Mouse (Mus musculus) midbrain, embryonic 12.5 days (tissue): ENCODE data around the gene Cog8. TPM values are rescaled to one million over a fixed set of nuclear protein-coding genes. Genes with fewer than 3 reads are reported as not detected.
"Not testable (repeated sequence)": the region's sequence is repeated elsewhere in the genome, so short reads cannot be mapped to it uniquely, and the experiment has no call there.

ENCODE experiments used
- ATAC-seq: fragments of 200-750 bp; cut with Nextera tagmentation; 2 replicates; pipeline ENCODE4 v1.8.0; 2017; ENCODE audit warnings: low read depth, moderate TSS enrichment, moderate library complexity; ENCODE audit not compliant: low FRiP score
- H3K27ac ChIP-seq: fragments of 300-500 bp; sonication (generic); replicated peaks from 2 replicates; pipeline ENCODE4 v1.5.1; 2016; ENCODE audit warnings: mild to moderate bottlenecking
- H3K27me3 ChIP-seq: fragments of 300-500 bp; sonication (generic); 2 replicates; pipeline ENCODE4 v1.6.1; 2016; ENCODE audit warnings: mild to moderate bottlenecking
- H3K36me3 ChIP-seq: fragments of 300-500 bp; sonication (generic); 2 replicates; pipeline ENCODE4 v1.6.1; 2016
- H3K4me1 ChIP-seq: fragments of 300-500 bp; sonication (generic); 2 replicates; pipeline ENCODE4 v1.6.1; 2016
- H3K4me2 ChIP-seq: fragments of 300-500 bp; sonication (generic); replicated peaks from 2 replicates; pipeline ENCODE4 v1.6.1; 2016; ENCODE audit warnings: mild to moderate bottlenecking, moderate library complexity
- H3K4me3 ChIP-seq: fragments of 300-500 bp; sonication (generic); 2 replicates; pipeline ENCODE4 v1.5.1; 2016; ENCODE audit warnings: mild to moderate bottlenecking
- H3K9ac ChIP-seq: fragments of 300-500 bp; sonication (generic); replicated peaks from 2 replicates; pipeline ENCODE4 v1.6.1; 2016; ENCODE audit warnings: mild to moderate bottlenecking, moderate library complexity
- H3K9me3 ChIP-seq: fragments of 300-500 bp; sonication (generic); 2 replicates; pipeline ENCODE4 v1.6.1; 2016; ENCODE audit warnings: mild to moderate bottlenecking
- whole genome bisulfite sequencing: fragments of 180-500 bp; shearing (Covaris S2); methylation state at CpG from one replicate; pipeline ENCODE4 v1.1.7; 2016; 5-methylcytosine and 5-hydroxymethylcytosine counted together
- polyA plus RNA-seq: library from polyadenylated mRNA; unstranded; fragments of >200 nt; fragmentation: Nextera tagmentation; extraction: Ambion mirVana; gene quantifications from 2 replicates; pipeline ENCODE4 v1.2.1, GENCODE M21; 2016

The Cog8 gene
- polyA plus RNA-seq, 1 experiment from 2014 or later, result 47.7 TPM

- 92% methylated on average over 2 of the region's 2 CpGs for WGBS
- H3K4me2 ChIP-seq, H3K9me3 ChIP-seq, H3K27me3 ChIP-seq, ATAC-seq, H3K9ac ChIP-seq, H3K27ac ChIP-seq, H3K4me3 ChIP-seq: not testable (repeated sequence)
- peaks cover 16% of the 10 kb centered on the region for H3K36me3 ChIP-seq
- H3K4me1 ChIP-seq, result peaks cover 16% of the 10 kb centered on the region
These were observed 22.9 kb downstream of the Cog8 start for GRCm38 (mm10) chr8:107033609-107034008.

- Histone ChIP-seq H3K9ac (peak overlapping the region; percentile 98), H3K4me1 (peaks cover 16% of the 10 kb centered on the region), H3K9me3 (no peaks in the 10 kb centered on the region), H3K4me3 (peak overlapping the region; percentile 99), H3K36me3 (peaks cover 4% of the 10 kb centered on the region; the same call in 1 of the 2 replicates), H3K4me2 (peak overlapping the region; percentile 70), H3K27me3 (no peaks in the 10 kb centered on the region), H3K27ac (peak overlapping the region; percentile 76)
- no peak; the same call in 1 of the 2 replicates for ATAC-seq
- under 1% methylated on average over 40 of the region's 40 CpGs for WGBS
These were observed 24.9 kb downstream of the Cog8 start for GRCm38 (mm10) chr8:107031577-107032090.

- peak within 1 kb of the TSS; percentile 99 for H3K4me3 ChIP-seq
- H3K4me1 ChIP-seq, result peaks cover 16% of the 10 kb centered on the region
- peak within 1 kb of the TSS; percentile 76 for H3K27ac ChIP-seq
- no peaks in the 10 kb centered on the region for H3K36me3 ChIP-seq
- 4% methylated on average over 64 of the region's 66 CpGs for WGBS
- no peaks in the 10 kb centered on the region for H3K27me3 ChIP-seq
- no peaks in the 10 kb centered on the region for H3K9me3 ChIP-seq
- peak within 1 kb of the TSS; percentile 70 for H3K4me2 ChIP-seq
- ATAC-seq, result peak; percentile 94
- peak within 1 kb of the TSS; percentile 98 for H3K9ac ChIP-seq
These were observed 25.6 kb downstream of the Cog8 start, which contains the start of gene Vps4a for GRCm38 (mm10) chr8:107030650-107031576. Gene Vps4a, plus strand, starts transcription at chr8:107031222.

GRCm38 (mm10) chr8:107030058-107030457, 26.4 kb downstream of the Cog8 start:
- no peak overlapping the region for H3K4me3 ChIP-seq
- no peak overlapping the region for H3K9ac ChIP-seq
- H3K36me3 ChIP-seq, result no peaks in the 10 kb centered on the region
- H3K4me2 ChIP-seq, result no peak overlapping the region
- no peaks in the 10 kb centered on the region for H3K27me3 ChIP-seq
- 67% methylated on average over 5 of the region's 5 CpGs for WGBS
- no peak for ATAC-seq
- H3K27ac ChIP-seq, result no peak overlapping the region
- no peaks in the 10 kb centered on the region for H3K9me3 ChIP-seq
- H3K4me1 ChIP-seq, result peaks cover 16% of the 10 kb centered on the region

- H3K36me3 ChIP-seq, result no peaks in the 10 kb centered on the region
- WGBS, result 81% methylated on average over 3 of the region's 3 CpGs
- no peak overlapping the region for H3K4me2 ChIP-seq
- no peak for ATAC-seq
- no peak overlapping the region for H3K9ac ChIP-seq
- peaks cover 16% of the 10 kb centered on the region for H3K4me1 ChIP-seq
- H3K4me3 ChIP-seq, result no peak overlapping the region
- H3K9me3 ChIP-seq, result no peaks in the 10 kb centered on the region
- no peaks in the 10 kb centered on the region for H3K27me3 ChIP-seq
- H3K27ac ChIP-seq, result no peak overlapping the region
These were observed 27.2 kb downstream of the Cog8 start for GRCm38 (mm10) chr8:107029310-107029709.

GRCm38 (mm10) chr8:107023479-107023878, 33.0 kb downstream of the Cog8 start:
- WGBS, result 94% methylated on average over 8 of the region's 8 CpGs
- H3K9me3 ChIP-seq, result no peaks in the 10 kb centered on the region
- no peaks in the 10 kb centered on the region for H3K4me1 ChIP-seq
- H3K4me3 ChIP-seq, result no peak overlapping the region
- H3K27me3 ChIP-seq, result no peaks in the 10 kb centered on the region
- H3K4me2 ChIP-seq, result no peak overlapping the region
- H3K9ac ChIP-seq, result no peak overlapping the region
- no peak overlapping the region for H3K27ac ChIP-seq
- no peaks in the 10 kb centered on the region for H3K36me3 ChIP-seq
- ATAC-seq, result no peak

GRCm38 (mm10) chr8:107014915-107015314, 41.6 kb downstream of the Cog8 start:
- no peak for ATAC-seq
- Histone ChIP-seq H3K4me1 (no peaks in the 10 kb centered on the region), H3K4me2 (no peak overlapping the region), H3K9me3 (no peaks in the 10 kb centered on the region), H3K36me3 (peaks cover 26% of the 10 kb centered on the region), H3K27ac (no peak overlapping the region), H3K9ac (no peak overlapping the region), H3K27me3 (no peaks in the 10 kb centered on the region), H3K4me3 (no peak overlapping the region)
- WGBS, result 89% methylated on average over 1 of the region's 1 CpGs

- H3K9ac ChIP-seq, result no peak overlapping the region
- H3K4me1 ChIP-seq, result no peaks in the 10 kb centered on the region
- no peak overlapping the region for H3K27ac ChIP-seq
- ATAC-seq, result no peak
- no peak overlapping the region for H3K4me2 ChIP-seq
- H3K27me3 ChIP-seq, result no peaks in the 10 kb centered on the region
- 89% methylated on average over 2 of the region's 2 CpGs for WGBS
- no peaks in the 10 kb centered on the region for H3K9me3 ChIP-seq
- peaks cover 29% of the 10 kb centered on the region for H3K36me3 ChIP-seq
- H3K4me3 ChIP-seq, result no peak overlapping the region
These were observed 43.8 kb downstream of the Cog8 start for GRCm38 (mm10) chr8:107012666-107013065.

- Histone ChIP-seq H3K4me3 (no peak overlapping the region), H3K9ac (no peak overlapping the region), H3K4me1 (no peaks in the 10 kb centered on the region), H3K27ac (no peak overlapping the region), H3K9me3 (no peaks in the 10 kb centered on the region), H3K36me3 (peaks cover 29% of the 10 kb centered on the region), H3K4me2 (no peak overlapping the region), H3K27me3 (no peaks in the 10 kb centered on the region)
- ATAC-seq, result no peak
- WGBS, result 96% methylated on average over 3 of the region's 3 CpGs
These were observed 48.7 kb downstream of the Cog8 start for GRCm38 (mm10) chr8:107007795-107008194.

- ATAC-seq, result peak; percentile 41; the same call in 1 of the 2 replicates
- Histone ChIP-seq H3K9me3 (no peaks in the 10 kb centered on the region), H3K4me3 (no peak overlapping the region), H3K36me3 (no peaks in the 10 kb centered on the region), H3K27ac (no peak overlapping the region), H3K9ac (no peak overlapping the region), H3K4me1 (no peaks in the 10 kb centered on the region), H3K27me3 (no peaks in the 10 kb centered on the region), H3K4me2 (no peak overlapping the region)
- WGBS, result 44% methylated on average over 5 of the region's 5 CpGs
These were observed 54.0 kb downstream of the Cog8 start for GRCm38 (mm10) chr8:107002532-107002931.

- 92% methylated on average over 1 of the region's 1 CpGs for WGBS
- ATAC-seq, result no peak
These were observed 57.4 kb downstream of the Cog8 start for GRCm38 (mm10) chr8:106999068-106999467.

GRCm38 (mm10) chr8:106997416-106997815, 59.1 kb downstream of the Cog8 start:
- no peak for ATAC-seq
- Histone ChIP-seq H3K27ac (no peak overlapping the region), H3K9ac (no peak overlapping the region), H3K27me3 (no peaks in the 10 kb centered on the region), H3K4me3 (no peak overlapping the region), H3K4me1 (no peaks in the 10 kb centered on the region), H3K36me3 (peaks cover 10% of the 10 kb centered on the region; the same call in 1 of the 2 replicates), H3K4me2 (no peak overlapping the region), H3K9me3 (no peaks in the 10 kb centered on the region)
- 87% methylated on average over 4 of the region's 4 CpGs for WGBS

More at GRCm38 (mm10) chr8:106999068-106999467, 57.4 kb downstream of the Cog8 start:
- no peaks in the 10 kb centered on the region for H3K27me3 ChIP-seq
- H3K27ac ChIP-seq, result no peak overlapping the region
- peaks cover 7% of the 10 kb centered on the region; the same call in 1 of the 2 replicates for H3K36me3 ChIP-seq
- H3K4me3 ChIP-seq, result no peak overlapping the region
- H3K4me1 ChIP-seq, result no peaks in the 10 kb centered on the region
- no peak overlapping the region for H3K9ac ChIP-seq
- no peaks in the 10 kb centered on the region for H3K9me3 ChIP-seq
- no peak overlapping the region for H3K4me2 ChIP-seq
